Mouse (Mus musculus) midbrain, embryonic 11.5 days (tissue): ENCODE results near the gene Ppp1r26. TPM values are rescaled to one million over a fixed set of nuclear protein-coding genes. Genes with fewer than 3 reads are reported as not detected.

ENCODE experiments used
- ATAC-seq: fragments of 200-750 bp; cut with Nextera tagmentation; 2 replicates; pipeline ENCODE4 v1.8.0; 2017; ENCODE audit warnings: moderate TSS enrichment, moderate library complexity; ENCODE audit not compliant: low FRiP score
- DNase-seq: peaks from one replicate; pipeline ENCODE4 v3.0.0; 2015; ENCODE audit warnings: low spot score; ENCODE audit errors: missing footprints
- H3K27ac ChIP-seq: fragments of 300-500 bp; sonication (generic); 2 replicates; pipeline ENCODE4 v1.5.1; 2014; ENCODE audit warnings: low read depth, low read length
- H3K27me3 ChIP-seq: fragments of 300-500 bp; sonication (generic); 2 replicates; pipeline ENCODE4 v1.6.1; 2014; ENCODE audit warnings: mild to moderate bottlenecking, low read length, moderate library complexity, mixed read lengths; ENCODE audit not compliant: control insufficient read depth, insufficient read depth
- H3K36me3 ChIP-seq: fragments of 300-500 bp; sonication (generic); 2 replicates; pipeline ENCODE4 v1.6.1; 2014; ENCODE audit warnings: mild to moderate bottlenecking, low read length, moderate library complexity, mixed read lengths; ENCODE audit not compliant: control insufficient read depth, insufficient read depth
- H3K4me1 ChIP-seq: fragments of 300-500 bp; sonication (generic); 2 replicates; pipeline ENCODE4 v1.6.1; 2014; ENCODE audit warnings: low read length; ENCODE audit not compliant: control insufficient read depth, insufficient read depth
- H3K4me2 ChIP-seq: fragments of 300-500 bp; sonication (generic); 2 replicates; pipeline ENCODE4 v1.6.1; 2014; ENCODE audit warnings: mild to moderate bottlenecking, moderate library complexity
- H3K4me3 ChIP-seq: fragments of 300-500 bp; sonication (generic); 2 replicates; pipeline ENCODE4 v1.5.1; 2014; ENCODE audit warnings: low read depth, low read length
- H3K9ac ChIP-seq: fragments of 300-500 bp; sonication (generic); 2 replicates; pipeline ENCODE4 v1.6.1; 2014; ENCODE audit warnings: low read length
- H3K9me3 ChIP-seq: fragments of 300-500 bp; sonication (generic); 2 replicates; pipeline ENCODE4 v1.6.1; 2016; ENCODE audit warnings: low read length; ENCODE audit not compliant: control insufficient read depth
- WGBS: fragments of 180-500 bp; shearing (Covaris S2); extraction: QIAGEN DNeasy Blood & Tissue Kit; methylation state at CpG from one replicate; pipeline ENCODE4 v1.1.7; 2014; 5-methylcytosine and 5-hydroxymethylcytosine counted together
- polyA plus RNA-seq: library from polyadenylated mRNA; unstranded; fragments of >200 nt; fragmentation: Nextera tagmentation; extraction: Ambion mirVana; gene quantifications from 2 replicates; pipeline ENCODE4 v1.2.1, GENCODE M21; 2014

Ppp1r26 gene
- polyA plus RNA-seq, 1 experiment from 2014 or later = 3.2 TPM

- ATAC-seq = no peak
- H3K4me1 ChIP-seq = no peaks in the 10 kb centered on the region
- no peaks in the 10 kb centered on the region for H3K36me3 ChIP-seq
- no peaks in the 10 kb centered on the region for H3K9me3 ChIP-seq
- no peaks in the 10 kb centered on the region; the same call in 1 of the 2 replicates for H3K27me3 ChIP-seq
- no peak overlapping the region for H3K27ac ChIP-seq
- no peak for DNase-seq
- H3K9ac ChIP-seq = no peak overlapping the region
- H3K4me3 ChIP-seq = no peak overlapping the region
- 88% methylated on average over 5 of the region's 5 CpGs for WGBS
- no peak overlapping the region for H3K4me2 ChIP-seq
These were observed 32.4 kb upstream of the Ppp1r26 start for GRCm38 (mm10) chr2:28414116-28414756.

GRCm38 (mm10) chr2:28414757-28415137 lies 31.9 kb upstream of the Ppp1r26 start:
- Histone ChIP-seq H3K36me3 (no peaks in the 10 kb centered on the region), H3K9me3 (no peaks in the 10 kb centered on the region), H3K9ac (no peak overlapping the region), H3K27ac (no peak overlapping the region), H3K4me1 (no peaks in the 10 kb centered on the region), H3K27me3 (no peaks in the 10 kb centered on the region; the same call in 1 of the 2 replicates), H3K4me3 (no peak overlapping the region), H3K4me2 (no peak overlapping the region)
- ATAC-seq = no peak
- 86% methylated on average over 5 of the region's 5 CpGs for WGBS
- DNase-seq = no peak

GRCm38 (mm10) chr2:28415387-28416024 lies 31.1 kb upstream of the Ppp1r26 start:
- no peaks in the 10 kb centered on the region for H3K9me3 ChIP-seq
- no peak overlapping the region for H3K4me3 ChIP-seq
- no peak overlapping the region for H3K4me2 ChIP-seq
- H3K27ac ChIP-seq = no peak overlapping the region
- no peak overlapping the region for H3K9ac ChIP-seq
- H3K27me3 ChIP-seq = no peaks in the 10 kb centered on the region; the same call in 1 of the 2 replicates
- no peaks in the 10 kb centered on the region for H3K4me1 ChIP-seq
- ATAC-seq = no peak
- WGBS = 71% methylated on average over 10 of the region's 10 CpGs
- DNase-seq = no peak
- H3K36me3 ChIP-seq = no peaks in the 10 kb centered on the region

- no peak overlapping the region for H3K27ac ChIP-seq
- H3K4me3 ChIP-seq = no peak overlapping the region
- DNase-seq (no peak), ATAC-seq (no peak)
- no peak overlapping the region for H3K9ac ChIP-seq
- H3K4me1 ChIP-seq = no peaks in the 10 kb centered on the region
- H3K4me2 ChIP-seq = no peak overlapping the region
- WGBS = 89% methylated on average over 1 of the region's 1 CpGs
- no peaks in the 10 kb centered on the region for H3K36me3 ChIP-seq
- H3K27me3 ChIP-seq = no peaks in the 10 kb centered on the region; the same call in 1 of the 2 replicates
- H3K9me3 ChIP-seq = no peaks in the 10 kb centered on the region
These were observed 30.1 kb upstream of the Ppp1r26 start for GRCm38 (mm10) chr2:28416511-28416910.

GRCm38 (mm10) chr2:28418034-28418433 lies 28.6 kb upstream of the Ppp1r26 start:
- H3K4me3 ChIP-seq = no peak overlapping the region
- H3K9me3 ChIP-seq = no peaks in the 10 kb centered on the region
- ATAC-seq = peak; percentile 16; the same call in 1 of the 2 replicates
- H3K9ac ChIP-seq = no peak overlapping the region
- WGBS = 41% methylated on average over 2 of the region's 2 CpGs
- no peaks in the 10 kb centered on the region for H3K4me1 ChIP-seq
- H3K36me3 ChIP-seq = no peaks in the 10 kb centered on the region
- H3K27me3 ChIP-seq = no peaks in the 10 kb centered on the region
- no peak overlapping the region for H3K4me2 ChIP-seq
- no peak overlapping the region for H3K27ac ChIP-seq
- peak; percentile 98 for DNase-seq

GRCm38 (mm10) chr2:28419898-28420297 lies 26.7 kb upstream of the Ppp1r26 start:
- Histone ChIP-seq H3K27me3 (no peaks in the 10 kb centered on the region), H3K4me1 (no peaks in the 10 kb centered on the region), H3K9me3 (no peaks in the 10 kb centered on the region), H3K27ac (no peak overlapping the region), H3K4me3 (no peak overlapping the region), H3K9ac (no peak overlapping the region), H3K4me2 (no peak overlapping the region), H3K36me3 (no peaks in the 10 kb centered on the region)
- 0 out of 2 replicates have a peak, but pooled peaks have one; percentile 40 for ATAC-seq
- peak; percentile 98 for DNase-seq
- WGBS = 16% methylated on average over 4 of the region's 4 CpGs

- DNase-seq (peak; percentile 86), ATAC-seq (no peak)
- no peak overlapping the region for H3K27ac ChIP-seq
- H3K27me3 ChIP-seq = no peaks in the 10 kb centered on the region
- H3K4me3 ChIP-seq = no peak overlapping the region
- H3K9me3 ChIP-seq = no peaks in the 10 kb centered on the region
- WGBS = 28% methylated on average over 3 of the region's 3 CpGs
- no peak overlapping the region for H3K4me2 ChIP-seq
- no peaks in the 10 kb centered on the region for H3K4me1 ChIP-seq
- H3K9ac ChIP-seq = no peak overlapping the region
- no peaks in the 10 kb centered on the region for H3K36me3 ChIP-seq
These were observed 23.4 kb upstream of the Ppp1r26 start for GRCm38 (mm10) chr2:28423167-28423566.

GRCm38 (mm10) chr2:28427226-28427625 lies 19.4 kb upstream of the Ppp1r26 start:
- WGBS = 86% methylated on average over 6 of the region's 6 CpGs
- no peaks in the 10 kb centered on the region for H3K4me1 ChIP-seq

GRCm38 (mm10) chr2:28430846-28431245 lies 15.8 kb upstream of the Ppp1r26 start:
- no peak for DNase-seq
- H3K4me3 ChIP-seq = no peak overlapping the region
- no peak overlapping the region for H3K27ac ChIP-seq
- no peaks in the 10 kb centered on the region for H3K27me3 ChIP-seq
- ATAC-seq = no peak
- WGBS = 63% methylated on average over 6 of the region's 6 CpGs
- H3K4me2 ChIP-seq = no peak overlapping the region
- no peaks in the 10 kb centered on the region for H3K4me1 ChIP-seq
- H3K36me3 ChIP-seq = no peaks in the 10 kb centered on the region
- H3K9ac ChIP-seq = no peak overlapping the region
- H3K9me3 ChIP-seq = no peaks in the 10 kb centered on the region

More at GRCm38 (mm10) chr2:28427226-28427625, 19.4 kb upstream of the Ppp1r26 start:
- Histone ChIP-seq H3K9me3 (no peaks in the 10 kb centered on the region), H3K36me3 (no peaks in the 10 kb centered on the region), H3K27ac (no peak overlapping the region), H3K4me2 (no peak overlapping the region), H3K9ac (no peak overlapping the region), H3K27me3 (no peaks in the 10 kb centered on the region), H3K4me3 (no peak overlapping the region)
- no peak for DNase-seq
- ATAC-seq = no peak
